Mouse (Mus musculus) bone marrow macrophage, adult 2 months (primary cell): ENCODE measurements around the gene Cacng7.

Source experiments
- CTCF ChIP-seq: IDR thresholded peaks from 2 replicates; pipeline ENCODE4 v1.5.1; 2012; ENCODE audit warnings: low read depth, mild to moderate bottlenecking, low read length, moderate library complexity
- POLR2A ChIP-seq: IDR thresholded peaks from 2 replicates; pipeline ENCODE4 v1.6.1; 2012; ENCODE audit warnings: mild to moderate bottlenecking, low read depth, low read length, borderline replicate concordance

GRCm38 (mm10) chr7:3296711-3297110 is 36.0 kb upstream of the Cacng7 start:
- TF ChIP-seq CTCF (no peak), POLR2A (no peak)
